Mouse (Mus musculus) brown adipose tissue, adult 24 weeks (tissue): ENCODE data around the gene M1ap. TPM values are rescaled to one million over a fixed set of nuclear protein-coding genes. Genes with fewer than 3 reads are reported as not detected.

ENCODE experiments used
- H3K27ac ChIP-seq: fragments of 200-500 bp; replicated peaks from 2 replicates; pipeline ENCODE4 v1.5.1; 2012; ENCODE audit warnings: low read depth, mild to moderate bottlenecking, low read length
- H3K4me1 ChIP-seq: fragments of 200-500 bp; 2 replicates; pipeline ENCODE4 v1.6.1; 2012; ENCODE audit warnings: low read length, mixed read lengths; ENCODE audit not compliant: control insufficient read depth, insufficient read depth, insufficient read length
- H3K4me3 ChIP-seq: fragments of 200-500 bp; 2 replicates; pipeline ENCODE4 v1.5.1; 2012; ENCODE audit warnings: low read depth, mild to moderate bottlenecking, low read length, moderate library complexity; ENCODE audit not compliant: insufficient read depth
- polyA plus RNA-seq: library from polyadenylated mRNA; stranded (reverse); fragments of >200 nt; gene quantifications from 2 replicates; pipeline ENCODE4 v1.2.4, GENCODE M21; 2012; ENCODE audit not compliant: missing spikeins, insufficient read depth, insufficient read length

M1ap gene
- polyA plus RNA-seq, 1 experiment: not detected

DNA sequence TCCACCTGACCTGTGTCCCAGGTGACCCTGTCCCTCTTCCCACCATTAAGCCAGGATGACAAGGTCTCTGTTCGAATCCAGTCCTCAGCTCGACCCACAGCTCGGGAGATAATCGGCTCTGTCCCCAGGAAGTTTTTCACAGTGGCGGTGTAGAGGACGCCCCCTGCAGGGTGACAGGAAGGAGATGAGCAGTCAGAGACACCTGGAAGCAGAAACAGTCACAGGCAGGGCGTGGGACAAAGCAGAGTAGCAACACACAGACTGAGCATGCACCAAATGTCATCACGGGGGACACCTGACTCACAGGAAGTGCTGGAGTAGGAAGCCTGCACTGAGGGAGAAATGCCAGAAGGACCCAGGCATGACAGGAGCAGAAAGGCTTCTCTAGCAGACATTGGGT is 27.2 kb upstream of the M1ap start:
- no peak overlapping the region for H3K27ac ChIP-seq
- no peak overlapping the region for H3K4me3 ChIP-seq
- no peaks in the 10 kb centered on the region for H3K4me1 ChIP-seq

DNA sequence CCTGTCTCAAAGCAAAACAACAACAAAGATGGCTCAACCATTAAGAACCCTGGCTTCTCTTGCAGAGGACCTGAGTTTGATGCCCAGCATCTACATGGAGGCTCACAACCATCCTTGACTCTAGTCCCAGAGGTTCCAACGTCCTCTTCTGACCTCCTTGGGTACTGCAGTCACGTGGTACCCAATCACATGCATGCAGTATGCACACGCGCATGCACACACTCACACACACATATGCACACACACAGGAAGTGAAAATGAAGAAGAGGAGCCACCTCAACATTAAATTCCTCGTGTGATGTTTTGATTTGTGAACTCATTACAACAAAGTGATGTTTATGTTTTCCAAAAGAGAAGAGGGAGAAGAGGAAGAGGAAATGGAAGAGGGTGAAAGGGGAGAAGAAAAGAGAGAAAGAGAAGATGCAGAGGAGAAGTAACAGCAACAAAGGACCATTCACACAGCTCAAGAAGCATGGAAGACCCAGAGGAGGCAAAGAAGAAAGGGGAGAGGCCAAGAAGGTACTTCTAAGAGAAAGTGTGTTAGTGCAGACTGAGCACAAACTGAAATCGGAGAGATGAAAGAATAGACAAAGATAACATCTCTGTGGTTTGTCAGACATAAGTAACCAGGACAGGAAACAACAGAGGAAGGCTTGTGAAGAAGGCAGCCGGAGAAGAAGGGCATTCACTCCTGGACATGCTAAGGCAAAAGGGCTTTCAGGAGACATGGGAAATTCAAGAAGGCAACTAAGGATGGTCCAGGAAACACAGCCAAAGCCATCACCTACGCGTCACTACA is 25.1 kb upstream of the M1ap start:
- H3K27ac ChIP-seq: no peak overlapping the region

DNA sequence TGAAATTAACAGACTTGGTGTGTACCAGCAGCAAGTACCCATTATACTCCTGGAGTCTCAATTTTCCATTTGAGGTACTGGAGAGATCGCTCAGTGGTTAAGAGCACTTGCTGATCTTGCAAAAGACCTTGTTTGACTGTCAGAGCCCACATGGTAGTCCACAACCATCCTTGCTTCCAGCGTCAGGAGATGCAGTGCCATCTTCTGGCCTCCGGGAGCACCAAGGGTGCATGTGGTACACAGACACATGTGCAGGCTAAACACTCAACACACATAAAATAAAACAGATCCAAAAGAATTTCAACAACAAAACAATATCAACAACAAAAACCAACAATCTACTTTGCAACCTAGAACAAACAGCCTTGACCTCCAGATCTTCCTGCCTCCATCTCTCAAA is 21.7 kb upstream of the M1ap start:
- no peak overlapping the region for H3K4me3 ChIP-seq
- no peaks in the 10 kb centered on the region for H3K4me1 ChIP-seq
- no peak overlapping the region for H3K27ac ChIP-seq

More for the DNA sequence above, 25.1 kb upstream of the M1ap start:
- Histone ChIP-seq H3K4me3 (no peak overlapping the region), H3K4me1 (no peaks in the 10 kb centered on the region)

DNA sequence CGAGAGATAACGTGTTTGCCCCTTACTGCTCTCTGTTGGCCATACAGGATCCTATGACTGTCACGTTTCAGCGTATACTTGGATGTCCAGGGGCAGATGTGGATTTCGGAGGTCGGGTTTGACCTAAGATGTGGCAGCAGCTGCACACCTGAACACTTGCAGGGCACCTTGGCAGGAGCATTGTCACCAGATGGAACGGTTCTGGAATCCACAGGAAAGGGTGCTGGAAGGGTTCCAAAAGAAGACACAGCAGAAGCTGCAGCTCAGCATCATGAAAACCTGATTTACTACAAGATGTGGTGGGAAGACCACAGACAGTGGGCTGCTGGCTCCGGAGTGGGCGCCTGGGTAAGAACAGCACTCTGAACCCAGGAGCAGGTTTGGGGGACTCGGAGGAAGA is 20.6 kb upstream of the M1ap start:
- Histone ChIP-seq H3K4me1 (no peaks in the 10 kb centered on the region), H3K27ac (no peak overlapping the region), H3K4me3 (no peak overlapping the region)

DNA sequence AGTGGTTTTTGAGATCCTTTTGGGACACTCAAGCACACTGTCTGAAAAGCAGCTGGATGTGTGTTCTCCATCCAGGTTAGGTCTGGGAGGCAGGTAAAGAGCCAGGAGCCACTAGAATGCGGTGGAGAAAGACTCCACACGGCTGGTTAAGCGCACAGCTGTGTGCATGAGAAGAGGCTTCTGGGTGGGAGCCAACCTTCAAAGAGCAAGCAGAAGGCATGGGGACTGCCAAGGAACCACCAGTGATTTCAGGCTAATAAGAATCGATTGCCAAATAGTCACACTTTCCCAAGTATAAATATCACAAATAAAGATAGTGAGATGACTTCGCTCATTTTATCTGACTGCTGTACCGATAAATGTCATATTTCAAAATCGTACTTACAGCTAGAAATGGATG is 20.2 kb upstream of the M1ap start:
- no peak overlapping the region for H3K27ac ChIP-seq
- H3K4me1 ChIP-seq: no peaks in the 10 kb centered on the region
- no peak overlapping the region for H3K4me3 ChIP-seq

DNA sequence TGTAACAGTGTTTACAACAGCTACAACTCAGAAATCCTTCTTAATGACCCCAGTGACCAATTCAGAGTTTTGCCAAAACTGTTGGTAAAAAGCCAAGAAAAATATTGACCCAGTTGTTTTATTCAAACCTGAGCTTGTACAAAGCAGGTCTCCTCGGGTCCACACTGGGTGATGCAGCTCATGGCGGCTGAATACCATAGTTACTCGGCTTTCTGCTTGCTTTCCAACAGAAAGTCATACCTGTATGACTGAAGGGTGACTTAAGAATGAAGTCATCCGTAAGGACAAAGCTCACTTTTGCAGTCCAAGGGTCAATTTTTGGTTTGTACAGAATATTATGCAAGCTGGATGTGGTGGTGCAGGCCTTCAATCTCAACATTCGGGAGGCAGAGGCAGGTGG is 19.1 kb upstream of the M1ap start:
- Histone ChIP-seq H3K27ac (no peak overlapping the region), H3K4me3 (no peak overlapping the region), H3K4me1 (no peaks in the 10 kb centered on the region)

DNA sequence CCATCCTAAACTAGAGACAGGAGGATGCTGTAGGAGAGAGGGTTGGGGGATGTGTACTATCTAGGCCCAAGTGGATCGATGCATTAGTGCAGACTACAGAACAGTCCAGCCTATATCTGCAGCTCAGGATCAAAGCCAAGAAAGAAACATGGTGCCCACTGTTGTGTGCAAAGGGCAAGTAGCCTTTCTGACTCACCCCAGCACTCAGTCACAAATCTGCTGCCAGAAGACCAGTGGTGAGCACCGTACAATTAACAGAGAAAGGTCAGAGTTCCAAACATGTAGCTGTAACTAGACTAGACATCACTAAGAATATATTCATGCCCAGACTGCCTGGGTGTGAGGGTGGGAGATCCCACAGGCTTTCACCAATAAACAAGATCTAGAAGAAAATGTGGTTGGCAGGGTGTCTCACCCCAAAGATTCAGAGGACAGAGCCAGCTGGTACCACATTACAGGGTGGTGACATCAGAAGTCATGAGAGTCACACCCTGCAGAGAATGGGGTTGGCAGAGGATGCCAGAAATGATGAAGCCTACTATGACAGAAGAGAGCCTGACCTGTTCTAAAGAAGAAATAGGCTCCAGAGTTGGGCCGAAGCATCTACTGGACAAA is 12.0 kb upstream of the M1ap start:
- Histone ChIP-seq H3K4me1 (no peaks in the 10 kb centered on the region), H3K4me3 (no peak overlapping the region), H3K27ac (no peak overlapping the region)

DNA sequence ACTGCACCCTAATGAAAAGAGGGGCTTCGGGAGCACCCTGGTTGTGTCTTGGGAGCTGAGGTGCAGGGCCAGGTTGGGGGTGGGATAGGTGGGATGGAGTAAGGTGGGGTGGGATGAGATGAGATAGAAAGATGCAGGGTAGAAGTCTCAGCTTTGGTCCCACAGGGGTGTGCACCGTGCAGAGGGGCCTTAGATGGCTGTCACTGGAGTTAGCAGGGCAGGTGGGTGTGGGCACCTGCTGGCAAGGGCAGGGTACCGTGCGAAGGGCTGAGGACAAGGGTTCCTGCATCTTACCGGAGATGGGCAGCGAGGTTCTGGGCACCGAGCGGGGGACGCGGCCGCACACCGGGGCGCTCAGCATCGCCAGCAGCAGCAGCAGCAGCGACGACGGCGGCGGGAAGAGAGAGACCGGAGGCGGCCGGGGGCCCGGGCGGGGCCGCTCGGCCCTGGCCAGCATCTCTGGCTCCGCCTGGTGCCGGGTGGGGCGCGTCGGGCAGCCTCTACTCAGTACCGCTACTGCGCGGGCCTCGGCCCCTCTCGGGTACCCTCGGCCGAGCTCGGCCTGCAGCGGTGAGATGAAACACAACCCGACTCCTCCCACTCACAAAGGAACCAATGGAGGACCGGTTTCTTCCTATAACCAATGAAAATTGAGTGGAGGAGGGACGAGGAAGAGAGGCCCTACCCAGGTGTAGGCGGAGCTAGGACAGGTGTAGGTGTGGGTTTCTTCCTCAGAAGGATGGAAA is 7.4 kb upstream of the M1ap start, which contains the start of gene Sema4f:
Gene Sema4f, minus strand, starts transcription at position 603 of the 746 bp plus-strand sequence.
- Histone ChIP-seq H3K4me1 (no peaks in the 10 kb centered on the region), H3K27ac (no peak within 1 kb of the TSS), H3K4me3 (no peak within 1 kb of the TSS; the same call in 1 of the 2 replicates)

DNA sequence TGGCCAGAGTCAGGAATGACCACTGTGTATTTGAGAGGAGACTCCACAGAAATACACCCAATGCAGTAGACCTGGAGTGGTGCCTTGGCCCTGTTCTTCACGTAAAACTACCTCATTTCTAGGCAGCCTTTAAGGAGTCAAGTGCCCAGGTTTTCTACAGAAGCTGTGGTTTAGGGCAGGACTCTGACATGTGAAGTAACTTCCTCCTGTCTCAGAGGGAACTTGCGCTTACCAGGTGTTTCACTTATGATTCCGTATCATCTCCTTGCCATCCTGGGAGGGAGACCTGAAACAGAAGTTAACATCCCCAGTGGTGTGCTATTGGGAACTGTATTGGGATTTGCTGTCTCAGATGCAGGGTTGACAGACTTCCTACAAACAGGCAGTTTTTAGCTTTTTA is 5.9 kb upstream of the M1ap start:
- no peak overlapping the region for H3K27ac ChIP-seq
- no peak overlapping the region for H3K4me3 ChIP-seq
- H3K4me1 ChIP-seq: no peaks in the 10 kb centered on the region

DNA sequence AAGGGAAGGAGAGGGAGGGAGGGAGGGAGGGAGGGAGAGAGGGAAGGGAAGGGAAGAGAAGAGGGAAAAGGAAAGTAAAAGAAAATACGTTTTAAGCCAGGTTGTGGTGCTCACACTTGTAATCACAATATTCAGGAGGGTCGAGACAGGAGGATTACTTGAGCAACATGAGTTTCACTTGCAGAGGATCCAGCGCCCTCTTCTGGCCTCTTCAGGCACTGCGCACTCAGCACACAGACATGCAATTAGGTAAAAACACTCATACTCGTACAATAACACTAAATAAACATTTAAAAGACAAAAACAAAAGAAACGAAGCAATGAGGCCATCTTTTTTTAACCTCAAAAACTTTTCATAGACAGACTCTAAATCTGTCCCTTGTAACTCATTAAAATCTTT is 952 bp upstream of the M1ap start:
- no peak overlapping the region for H3K4me3 ChIP-seq
- H3K4me1 ChIP-seq: no peaks in the 10 kb centered on the region
- no peak overlapping the region for H3K27ac ChIP-seq

DNA sequence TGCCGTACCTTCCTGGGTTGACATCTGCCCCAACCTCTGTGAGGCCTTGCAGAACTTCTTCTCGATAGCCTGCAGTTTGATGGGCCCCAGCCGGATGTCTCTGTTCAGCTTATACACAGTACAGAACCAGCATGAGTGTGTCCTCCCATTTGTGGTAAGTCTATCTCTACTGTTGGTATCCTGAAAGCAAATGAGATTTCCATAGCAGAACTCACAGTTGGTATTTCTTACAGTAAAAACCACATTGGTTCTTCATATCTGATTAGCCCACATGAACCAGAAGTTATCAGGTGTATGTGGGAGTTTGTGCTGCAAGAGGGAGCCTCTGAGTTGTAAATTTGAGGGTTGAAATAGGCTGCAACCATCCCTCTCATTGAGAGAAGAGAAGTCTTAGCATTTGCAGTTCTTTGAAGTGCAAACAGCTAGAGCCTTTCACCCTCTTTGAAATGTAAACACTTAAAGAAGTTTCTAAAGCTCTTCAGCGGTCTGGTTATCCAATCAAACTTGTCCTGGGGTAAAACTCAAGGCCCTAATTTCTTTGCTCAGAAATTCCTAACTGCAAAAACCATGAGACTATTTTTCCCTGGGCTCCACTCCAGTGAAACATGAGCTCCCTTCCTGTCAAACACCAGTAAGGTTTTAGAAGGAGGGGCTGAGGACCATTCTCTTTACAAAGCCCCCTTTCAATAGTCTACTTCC is 10.0 kb downstream of the M1ap start:
- Histone ChIP-seq H3K4me1 (no peaks in the 10 kb centered on the region), H3K27ac (no peak overlapping the region), H3K4me3 (no peak overlapping the region)

DNA sequence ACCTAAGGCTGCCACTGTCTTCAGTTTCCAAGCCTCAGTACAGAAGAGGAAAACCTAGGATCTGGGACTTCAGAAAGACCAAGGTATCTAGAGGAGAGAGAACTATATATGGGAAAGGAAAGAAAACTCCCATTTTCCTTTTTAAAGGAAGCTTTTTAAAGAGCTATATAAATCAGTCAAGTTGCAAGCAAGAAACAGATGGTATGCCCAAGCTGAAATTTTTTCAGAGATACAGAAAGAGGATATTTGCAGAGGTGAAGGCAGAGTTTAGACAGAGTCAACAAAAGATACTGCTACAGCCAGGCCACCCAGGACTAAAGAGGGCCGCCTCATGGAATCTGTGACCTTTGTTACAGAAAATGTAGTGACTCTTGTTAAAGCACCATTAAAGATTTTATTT is 15.0 kb downstream of the M1ap start:
- Histone ChIP-seq H3K4me3 (no peak overlapping the region), H3K27ac (no peak overlapping the region), H3K4me1 (no peaks in the 10 kb centered on the region)

DNA sequence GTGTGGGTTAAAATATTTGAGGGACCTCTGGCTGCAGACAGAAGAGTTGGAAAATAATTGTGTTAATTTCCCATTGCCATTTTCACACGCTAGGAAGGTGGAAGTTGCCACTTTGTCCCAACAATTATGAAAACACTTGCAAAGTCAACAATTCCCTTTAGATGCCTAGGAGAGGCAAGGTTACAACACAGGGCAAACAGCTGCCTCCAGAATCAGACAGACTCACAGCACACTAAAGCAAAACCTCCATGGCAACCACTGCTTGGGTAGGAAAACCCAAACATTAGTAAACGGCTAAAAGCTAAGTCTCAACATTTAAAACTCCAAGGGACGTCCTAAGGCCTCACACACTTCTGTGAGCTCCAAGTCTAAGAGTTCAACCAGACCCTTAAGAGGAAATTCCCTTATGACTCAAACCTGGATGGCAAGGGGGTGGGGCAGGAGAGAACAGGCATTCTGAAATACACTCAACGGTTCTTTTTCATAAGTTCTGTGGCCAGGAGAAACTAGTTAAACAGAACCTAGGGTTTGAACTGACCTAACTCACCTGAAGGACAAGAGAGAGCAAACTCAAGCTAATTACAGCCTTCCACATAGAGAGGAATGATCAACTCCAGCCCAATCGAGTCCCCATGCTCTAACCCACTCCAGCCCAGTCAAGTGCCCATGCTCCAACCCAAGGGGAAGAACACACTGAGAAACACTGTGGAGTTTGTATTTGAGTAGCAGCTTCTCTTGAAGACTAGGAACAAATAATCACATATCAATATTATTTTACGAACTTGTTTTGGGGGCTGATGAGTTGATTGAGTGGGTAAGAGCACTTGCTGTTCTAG is 22.8 kb downstream of the M1ap start:
- Histone ChIP-seq H3K4me3 (no peak overlapping the region), H3K27ac (no peak overlapping the region), H3K4me1 (no peaks in the 10 kb centered on the region)

DNA sequence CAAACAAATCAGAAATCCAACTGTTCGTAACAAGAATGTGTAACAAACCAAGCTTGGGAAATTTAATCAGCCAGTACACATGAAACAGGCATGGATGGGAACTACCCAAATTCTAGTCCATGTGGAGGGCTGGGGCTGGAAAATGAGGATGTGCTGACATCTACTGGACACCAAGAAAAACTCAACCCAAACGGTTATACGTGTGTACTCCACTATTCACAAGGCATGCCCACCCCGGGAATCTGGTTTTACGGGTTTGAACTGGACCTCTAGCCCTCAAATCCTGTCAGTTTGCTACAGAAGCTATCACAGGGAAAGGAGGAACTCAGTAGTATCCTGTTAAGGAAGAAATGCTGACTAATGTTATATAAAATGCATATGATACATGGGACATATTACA is 24.3 kb downstream of the M1ap start:
- Histone ChIP-seq H3K4me1 (no peaks in the 10 kb centered on the region), H3K4me3 (no peak overlapping the region), H3K27ac (no peak overlapping the region)
